Mouse (Mus musculus): Measurements from ENCODE around the gene Bicra.
A peak's percentile ranks its signal among the peaks of the same experiment; 100 is the strongest.

Bicra gene

GRCm38 (mm10) chr7:15972247-15972646, 75.5 kb downstream of the Bicra start:
- DNase-seq (ENCODE audit: low read depth, low spot score): peak; percentile 87

- no peak for DNase-seq (ENCODE audit: low read depth, low spot score)
Observed at GRCm38 (mm10) chr7:15969674-15970073, 78.0 kb downstream of the Bicra start.

GRCm38 (mm10) chr7:15968322-15968721, 79.4 kb downstream of the Bicra start:
- DNase-seq (ENCODE audit: low read depth, low spot score): no peak

GRCm38 (mm10) chr7:15967312-15967711, 80.4 kb downstream of the Bicra start, which contains the start of gene Ehd2:
Gene Ehd2, minus strand, starts transcription at chr7:15967567.
- peak; percentile 84 for DNase-seq (ENCODE audit: low read depth, low spot score)

- DNase-seq (ENCODE audit: low read depth, low spot score): no peak
Observed at GRCm38 (mm10) chr7:15966489-15966888, 81.2 kb downstream of the Bicra start.

GRCm38 (mm10) chr7:15963798-15964652, 83.7 kb downstream of the Bicra start:
- DNase-seq (ENCODE audit: low read depth, low spot score): no peak

- DNase-seq (ENCODE audit: low read depth, low spot score): no peak
Observed at GRCm38 (mm10) chr7:15962311-15963288, 85.1 kb downstream of the Bicra start.

- no peak for DNase-seq (ENCODE audit: low read depth, low spot score)
Observed at GRCm38 (mm10) chr7:15961798-15962197, 85.9 kb downstream of the Bicra start.

- no peak for DNase-seq (ENCODE audit: low read depth, low spot score)
Observed at GRCm38 (mm10) chr7:15961239-15961638, 86.5 kb downstream of the Bicra start.

- DNase-seq (ENCODE audit: low read depth, low spot score): no peak
Observed at GRCm38 (mm10) chr7:15960691-15961090, 87.0 kb downstream of the Bicra start.

- no peak for DNase-seq (ENCODE audit: low read depth, low spot score)
Observed at GRCm38 (mm10) chr7:15956143-15956542, 91.6 kb downstream of the Bicra start.

GRCm38 (mm10) chr7:15955509-15955908, 92.2 kb downstream of the Bicra start:
- DNase-seq (ENCODE audit: low read depth, low spot score): no peak

- DNase-seq (ENCODE audit: low read depth, low spot score): peak; percentile 74
Observed at GRCm38 (mm10) chr7:15954978-15955443, 92.7 kb downstream of the Bicra start.

- no peak for DNase-seq (ENCODE audit: low read depth, low spot score)
Observed at GRCm38 (mm10) chr7:15954436-15954835, 93.3 kb downstream of the Bicra start.

GRCm38 (mm10) chr7:15953307-15954074, 94.2 kb downstream of the Bicra start:
- peak; percentile 88 for DNase-seq (ENCODE audit: low read depth, low spot score)

- DNase-seq (ENCODE audit: low read depth, low spot score): no peak
Observed at GRCm38 (mm10) chr7:15952416-15952815, 95.3 kb downstream of the Bicra start.

- DNase-seq (ENCODE audit: low read depth, low spot score): no peak
Observed at GRCm38 (mm10) chr7:15950008-15950407, 97.7 kb downstream of the Bicra start.

GRCm38 (mm10) chr7:15949216-15949790, 98.4 kb downstream of the Bicra start:
- no peak for DNase-seq (ENCODE audit: low read depth, low spot score)

GRCm38 (mm10) chr7:15948381-15948941, 99.3 kb downstream of the Bicra start:
- DNase-seq (ENCODE audit: low read depth, low spot score): peak; percentile 93

- DNase-seq (ENCODE audit: low read depth, low spot score): no peak
Observed at GRCm38 (mm10) chr7:15947653-15948260, 100.0 kb downstream of the Bicra start.
